Mouse (Mus musculus) neural tube, embryonic 13.5 days (tissue): Measurements from ENCODE around the gene Tnni2. TPM values are rescaled to one million over a fixed set of nuclear protein-coding genes. Genes with fewer than 3 reads are reported as not detected.

Experiments
- polyA plus RNA-seq: library from polyadenylated mRNA; unstranded; fragments of >200 nt; fragmentation: Nextera tagmentation; extraction: Ambion mirVana; gene quantifications from 2 replicates; pipeline ENCODE4 v1.2.1, GENCODE M21; 2015

Tnni2 gene
- polyA plus RNA-seq, 1 experiment from 2014 or later: 2.2 TPM

Other genes starting within 250 kb of the Tnni2 start
- gene Krtap5-3, start 240.4 kb upstream of the Tnni2 start, polyA plus RNA-seq: not detected in 2 replicates
- not detected in 2 replicates for gene Gm7579, start 229.9 kb upstream of the Tnni2 start, polyA plus RNA-seq
- not detected in 2 replicates for gene Krtap5-5, start 211.8 kb upstream of the Tnni2 start, polyA plus RNA-seq
- gene Gm40460, start 200.7 kb upstream of the Tnni2 start, polyA plus RNA-seq: not detected in 2 replicates
- gene Gm2431, start 183.5 kb upstream of the Tnni2 start, polyA plus RNA-seq: not detected in 2 replicates
- not detected in 2 replicates for gene Gm4559, start 167.4 kb upstream of the Tnni2 start, polyA plus RNA-seq
- not detected in 2 replicates for gene Krtap5-1, start 144.7 kb upstream of the Tnni2 start, polyA plus RNA-seq
- gene Krtap5-4, start 138.3 kb upstream of the Tnni2 start, polyA plus RNA-seq: not detected in 2 replicates
- gene Ifitm10, start 68.1 kb upstream of the Tnni2 start, polyA plus RNA-seq: 2.5 and 3.0 TPM in 2 replicates
- 1.9 TPM in 1 of 2 replicates, not detected in the other for gene Gm49369, start 59.1 kb upstream of the Tnni2 start, polyA plus RNA-seq
- gene Ctsd, start 53.8 kb upstream of the Tnni2 start, polyA plus RNA-seq: 282 and 288 TPM in 2 replicates
- 0.39 TPM in 1 of 2 replicates, not detected in the other for gene Syt8, start 7.0 kb upstream of the Tnni2 start, polyA plus RNA-seq
- gene Lsp1, start 19.0 kb downstream of the Tnni2 start, polyA plus RNA-seq: 9.3 and 15.8 TPM in 2 replicates
- gene Tnnt3, start 57.0 kb downstream of the Tnni2 start, polyA plus RNA-seq: 2.4 and 8.4 TPM in 2 replicates
- gene Mrpl23, start 90.9 kb downstream of the Tnni2 start, polyA plus RNA-seq: 14.0 and 14.8 TPM in 2 replicates
- 203 and 254 TPM in 2 replicates for gene Igf2, start 225.0 kb downstream of the Tnni2 start, polyA plus RNA-seq
- not detected in 2 replicates for gene Gm49394, start 228.1 kb downstream of the Tnni2 start, polyA plus RNA-seq